Mouse (Mus musculus) 416B (cell line): ENCODE results near the gene Manea.
"Not testable (repeated sequence)": the region's sequence is repeated elsewhere in the genome, so short reads cannot be mapped to it uniquely, and the experiment has no call there.

Experiments used
- DNase-seq: peaks from one replicate; pipeline ENCODE4 v3.0.0; 2011; ENCODE audit warnings: low read depth

Manea gene

DNA sequence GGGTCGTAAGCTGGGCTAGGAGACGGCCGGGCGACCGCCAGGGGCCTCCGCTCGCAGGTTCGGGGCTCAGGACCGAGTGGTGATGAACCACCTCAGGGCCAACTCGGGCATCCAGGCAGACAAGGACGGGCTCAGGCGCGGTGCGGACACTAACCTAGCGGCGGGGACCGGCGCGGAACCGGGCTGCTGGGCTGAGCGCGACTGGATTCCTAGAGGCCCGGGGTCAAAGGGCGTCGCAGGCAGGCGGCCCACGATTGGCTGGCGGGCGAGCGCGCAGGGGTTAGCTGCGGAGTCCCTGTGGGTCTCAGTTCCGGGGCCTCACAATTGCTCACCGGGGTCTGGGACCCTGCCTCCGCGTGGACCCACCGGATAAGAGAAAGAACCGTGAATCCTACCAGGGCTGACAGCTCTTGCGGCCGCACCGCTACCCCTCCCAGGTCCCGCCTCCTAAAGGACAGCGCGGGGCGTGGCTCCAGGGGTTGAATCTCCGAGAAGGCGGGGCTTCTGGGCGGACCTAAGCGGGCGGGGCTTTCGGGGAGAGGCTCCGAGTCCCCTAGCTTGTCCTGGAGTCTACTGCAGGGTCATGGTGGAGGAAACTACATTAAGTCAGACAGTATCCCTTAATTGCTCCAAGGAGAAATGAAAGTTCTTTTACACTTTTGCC is at the start of gene Manea:
Manea (minus strand) TSS at position 449 of the 664 bp plus-strand sequence.
- DNase-seq, result peak; percentile 92

DNA sequence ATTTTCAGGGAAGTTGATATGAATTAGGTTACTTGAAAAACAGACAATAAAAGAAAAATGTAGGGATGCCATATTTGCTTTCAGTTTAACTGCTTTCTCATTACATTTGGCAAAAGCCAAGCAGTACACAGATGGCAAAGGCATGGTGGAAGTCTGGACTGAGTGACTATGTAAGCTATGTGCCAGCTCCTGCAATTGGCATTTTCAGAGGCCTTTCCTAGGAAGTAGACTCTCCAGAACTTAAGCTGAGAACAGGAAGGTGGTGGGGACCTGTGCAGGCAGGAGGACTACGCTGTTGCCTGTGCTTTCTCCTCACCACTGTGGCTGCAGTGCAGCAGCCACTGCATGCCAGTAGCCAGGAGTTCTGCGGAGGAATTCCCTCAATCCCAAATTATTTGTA is 7.9 kb upstream of the Manea start:
- no peak for DNase-seq

DNA sequence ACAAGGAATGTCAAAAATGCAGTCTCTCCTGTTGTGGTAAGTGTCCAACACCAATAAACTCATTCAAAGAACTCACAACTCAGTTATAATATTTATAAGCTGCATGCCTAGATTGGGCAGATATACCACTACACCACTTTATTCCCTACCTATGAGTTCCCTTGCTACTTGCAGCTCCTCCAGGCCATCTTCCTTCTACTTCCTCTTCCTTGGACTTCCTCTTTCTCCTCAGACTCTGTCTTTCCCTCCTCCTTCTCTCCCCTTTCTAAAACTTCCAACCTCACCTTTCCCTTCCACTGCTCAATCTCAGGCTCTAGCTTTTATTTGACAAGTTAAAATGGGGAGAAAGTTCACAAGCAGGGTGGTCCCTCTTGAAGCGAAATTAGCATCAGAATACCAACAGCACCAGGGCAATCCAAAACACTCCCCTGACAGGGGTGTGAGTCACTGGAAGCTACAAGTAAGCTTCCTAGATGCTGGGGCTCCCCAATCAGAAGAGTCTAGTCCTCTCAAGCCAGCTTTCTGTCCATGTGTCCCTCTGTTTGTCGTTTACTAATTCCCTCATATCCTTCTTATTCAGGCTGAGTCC is 7.0 kb upstream of the Manea start:
- no peak for DNase-seq

DNA sequence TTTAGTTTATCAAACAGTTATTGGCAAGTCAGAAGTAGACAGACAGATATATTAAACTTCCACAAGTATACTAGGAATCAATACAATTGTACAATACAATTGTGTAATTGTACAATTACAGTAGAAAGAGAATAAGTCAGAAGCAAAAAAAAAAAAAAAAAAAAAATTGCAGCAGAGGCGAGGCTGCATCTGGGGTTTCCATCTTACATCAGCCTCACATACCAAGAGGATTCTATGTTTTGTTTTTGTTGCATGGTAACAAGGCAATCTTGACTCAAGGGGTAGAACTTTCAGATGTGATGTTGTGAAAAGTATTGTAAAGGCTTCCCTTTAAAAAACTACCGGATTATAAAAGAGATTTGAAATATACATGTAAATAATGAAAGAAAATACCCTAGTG is 548 bp upstream of the Manea start:
- DNase-seq, result peak; percentile 47

DNA sequence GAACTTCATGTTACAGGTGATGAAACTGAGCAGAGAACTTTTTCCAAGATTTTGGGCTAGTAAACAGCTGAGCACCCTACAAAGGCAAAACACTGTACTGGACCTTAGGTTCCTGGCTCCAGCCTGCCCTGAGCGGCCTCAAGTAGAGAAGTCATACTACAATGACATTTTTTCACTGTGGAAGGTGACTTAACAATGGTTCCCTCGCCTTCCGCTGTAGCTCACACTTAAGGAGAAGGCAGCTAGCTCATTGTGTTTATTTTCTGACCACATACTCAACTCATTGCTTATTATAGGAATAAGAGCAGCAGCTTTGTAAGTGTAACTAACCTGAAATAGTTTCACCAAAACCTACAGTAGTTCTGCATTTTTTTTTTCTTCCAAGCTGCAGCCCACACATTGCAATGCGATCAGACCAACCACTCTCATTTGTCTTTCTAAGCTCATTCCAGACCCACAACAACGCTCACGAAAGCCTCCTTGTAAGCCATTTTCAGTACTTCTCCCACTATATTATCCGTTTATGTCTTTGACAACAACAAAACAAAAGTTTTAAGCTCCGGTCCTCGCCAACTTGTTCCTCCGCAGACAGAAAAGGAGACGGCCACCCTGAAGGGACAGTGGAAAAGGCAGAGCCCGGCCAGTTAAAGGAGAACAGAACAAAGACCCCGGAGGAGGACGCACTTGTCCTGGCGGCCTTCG is 799 bp downstream of the Manea start:
- peak; percentile 65 for DNase-seq

DNA sequence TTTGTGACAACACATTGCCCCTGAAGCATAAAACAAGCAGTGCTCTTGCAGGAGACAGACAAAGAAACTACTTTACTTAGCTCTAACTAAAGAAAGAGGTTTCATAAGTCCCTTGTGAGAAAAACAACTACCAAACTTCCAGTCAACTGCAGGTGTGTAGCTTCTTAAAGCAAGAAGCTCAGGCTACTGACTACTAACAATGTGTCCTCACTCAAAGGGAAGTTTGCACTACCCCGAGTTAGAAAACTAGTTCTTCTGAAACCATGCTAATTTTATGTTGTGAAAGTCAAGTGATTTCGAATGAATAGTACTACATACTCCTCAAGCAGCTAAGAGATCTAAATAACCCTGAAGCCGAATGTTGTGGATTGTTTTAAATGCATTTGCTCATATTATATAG is 1.6 kb downstream of the Manea start:
- DNase-seq, result peak; percentile 36

DNA sequence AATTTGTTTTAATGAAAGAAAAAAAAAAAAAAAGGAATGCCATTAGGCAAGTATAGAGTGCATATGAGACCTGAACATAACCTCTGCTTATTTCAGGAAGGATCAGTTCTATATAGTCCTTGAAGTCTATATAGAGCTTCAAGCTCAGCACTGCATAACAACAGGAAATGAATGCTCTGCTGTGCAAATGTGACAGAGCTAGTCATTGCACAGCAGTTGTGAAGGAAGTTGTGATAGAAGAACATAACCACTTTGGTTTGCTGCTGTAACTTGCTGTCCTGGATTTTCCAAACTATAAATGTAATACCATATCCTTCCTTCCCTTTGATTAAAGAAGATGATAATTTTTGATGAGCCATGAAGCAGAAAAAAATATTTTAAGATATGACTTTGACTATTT is 4.3 kb downstream of the Manea start:
- DNase-seq, result peak; percentile 71

DNA sequence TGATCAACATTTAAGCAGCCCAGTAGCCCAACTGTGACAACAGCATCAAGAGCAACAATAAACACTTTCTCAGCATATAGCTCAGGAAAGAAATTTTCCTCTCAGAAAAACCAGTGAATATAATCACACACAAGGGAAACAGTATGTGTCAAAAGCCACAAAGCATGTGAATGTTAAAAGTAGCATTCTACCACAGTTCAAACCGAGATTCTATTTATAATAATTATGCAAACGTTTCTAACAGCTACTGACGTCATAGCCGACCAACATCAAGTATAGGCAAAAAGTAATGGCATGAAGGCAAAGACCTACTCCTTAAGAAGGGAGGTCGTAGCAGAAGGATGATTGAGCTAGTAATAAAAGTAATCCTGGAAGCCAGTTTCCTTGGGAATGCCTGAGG is 8.1 kb downstream of the Manea start:
- DNase-seq, result no peak

DNA sequence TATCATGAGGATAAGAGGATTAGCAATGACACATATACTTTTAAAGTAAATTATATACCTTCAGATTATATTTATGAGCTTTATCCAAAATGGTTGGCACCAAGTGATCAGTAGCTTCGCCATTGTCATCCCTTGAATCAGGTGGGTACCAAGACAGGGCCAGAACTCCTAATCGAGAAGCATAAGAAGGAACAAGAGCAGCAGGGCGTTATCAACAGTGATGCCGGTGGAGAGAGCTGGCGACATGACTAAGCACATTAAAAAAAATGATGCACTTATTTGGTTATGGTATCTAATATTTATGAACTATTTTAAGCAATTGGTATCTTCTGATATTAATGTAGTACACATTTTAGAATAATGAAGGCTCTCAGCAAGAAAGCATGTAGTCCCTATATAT is 10.1 kb downstream of the Manea start:
- no peak for DNase-seq

DNA sequence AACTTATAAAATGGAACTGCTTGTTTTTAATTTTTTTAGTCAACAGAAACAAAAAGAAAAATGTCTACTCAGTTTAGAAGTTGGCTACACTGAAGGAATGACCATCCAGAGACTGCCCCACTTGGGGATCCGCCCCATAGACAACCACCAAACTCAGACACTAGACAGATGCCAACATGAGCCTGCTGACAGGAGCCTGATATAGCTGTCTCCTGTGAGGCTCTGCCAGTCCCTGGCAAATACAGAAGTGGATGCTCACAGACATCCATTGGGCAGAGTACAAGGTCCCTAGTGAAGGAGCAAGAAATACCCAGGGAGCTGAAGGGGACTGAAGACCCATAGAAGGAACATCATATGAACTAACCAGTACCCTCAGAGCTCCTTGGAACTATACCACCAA is 42.0 kb downstream of the Manea start:
- not testable (repeated sequence) for DNase-seq

DNA sequence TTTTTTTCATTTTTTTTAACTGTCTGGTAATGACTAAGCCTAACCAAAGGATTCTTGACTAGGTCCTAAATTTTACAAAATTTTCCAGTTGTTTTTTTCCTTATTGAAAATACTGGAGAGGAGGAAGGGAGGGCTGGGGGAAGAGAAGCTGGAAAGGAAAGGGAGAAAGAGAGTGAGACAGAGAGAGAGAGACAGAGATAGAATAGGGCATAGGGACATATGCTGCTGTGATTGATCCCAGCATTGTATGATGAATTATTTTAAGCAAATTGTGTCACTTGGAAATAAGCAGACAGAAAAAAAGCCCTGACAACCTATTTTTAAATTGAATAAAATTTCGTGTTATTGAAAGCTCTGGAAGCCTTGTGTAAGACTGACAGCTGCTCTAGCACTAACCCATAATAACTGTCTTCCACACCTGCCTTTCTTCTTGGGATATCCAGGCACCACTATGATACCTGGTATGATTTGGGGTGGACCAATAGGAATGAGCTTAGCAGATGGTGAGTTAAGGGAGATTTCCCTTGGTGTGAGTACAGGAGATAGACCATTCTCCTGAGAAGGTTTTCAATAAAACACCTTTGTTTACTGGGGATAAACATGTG is 69.5 kb downstream of the Manea start:
- DNase-seq, result no peak

DNA sequence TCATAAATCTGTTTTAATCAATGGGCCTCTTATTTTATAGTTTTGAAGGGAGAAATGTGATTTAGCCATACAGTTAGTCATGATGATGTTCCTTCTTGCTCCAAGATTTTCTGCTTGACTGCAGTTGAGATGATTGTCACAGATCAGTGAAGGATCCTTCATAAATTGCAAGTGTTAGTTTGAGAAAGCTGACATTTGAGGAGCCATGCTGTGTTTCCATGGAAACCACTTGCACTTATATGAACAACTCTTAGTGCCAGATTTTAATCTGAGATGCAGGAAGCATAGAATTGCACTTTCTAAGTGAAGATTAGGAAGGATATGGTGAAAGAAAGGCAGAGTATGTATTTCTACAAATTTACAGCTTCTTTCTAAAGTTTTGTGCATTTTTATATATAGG is 70.4 kb downstream of the Manea start:
- DNase-seq, result no peak

DNA sequence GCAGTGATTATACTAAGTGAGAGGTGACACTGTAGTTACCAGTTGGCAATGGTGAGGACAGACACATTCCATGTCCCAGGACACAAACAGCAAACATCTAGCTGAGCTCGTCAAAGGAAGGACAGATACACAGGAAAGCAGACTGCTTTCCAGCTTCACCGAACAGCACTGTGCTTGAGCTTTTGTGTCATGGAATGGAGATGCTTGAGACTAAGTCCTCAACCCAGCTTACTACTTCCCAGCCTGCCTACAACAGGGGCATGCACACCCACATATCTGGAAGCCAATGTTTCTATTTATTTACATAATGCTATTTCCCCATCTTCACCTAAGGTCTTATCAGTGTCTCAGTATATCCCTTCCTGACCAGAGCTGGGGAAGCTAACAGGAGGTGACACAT is 70.9 kb downstream of the Manea start:
- no peak for DNase-seq
